Mouse (Mus musculus) liver, embryonic 15.5 days (tissue): ENCODE measurements around the gene Nrp1. TPM values are rescaled to one million over a fixed set of nuclear protein-coding genes. Genes with fewer than 3 reads are reported as not detected.

Source experiments
- ATAC-seq: fragments of 200-750 bp; cut with Nextera tagmentation; 2 replicates; pipeline ENCODE4 v1.8.0; 2017; ENCODE audit warnings: moderate number of reproducible peaks, mild to moderate bottlenecking, moderate library complexity; ENCODE audit not compliant: insufficient read depth
- H3K27ac ChIP-seq: fragments of 300-500 bp; sonication (generic); replicated peaks from 2 replicates; pipeline ENCODE4 v1.5.1; 2015; ENCODE audit warnings: mild to moderate bottlenecking, inconsistent platforms
- H3K27me3 ChIP-seq: fragments of 300-500 bp; sonication (generic); 2 replicates; pipeline ENCODE4 v1.6.1; 2015; ENCODE audit warnings: mild to moderate bottlenecking, inconsistent platforms
- H3K36me3 ChIP-seq: fragments of 300-500 bp; sonication (generic); replicated peaks from 2 replicates; pipeline ENCODE4 v1.6.1; 2015; ENCODE audit warnings: moderate library complexity, mild to moderate bottlenecking, inconsistent platforms
- H3K4me1 ChIP-seq: fragments of 300-500 bp; sonication (generic); replicated peaks from 2 replicates; pipeline ENCODE4 v1.6.1; 2015; ENCODE audit warnings: inconsistent platforms
- H3K4me2 ChIP-seq: fragments of 300-500 bp; sonication (generic); 2 replicates; pipeline ENCODE4 v1.6.1; 2015; ENCODE audit warnings: moderate library complexity, mild to moderate bottlenecking, inconsistent platforms
- H3K4me3 ChIP-seq: fragments of 300-500 bp; sonication (generic); replicated peaks from 2 replicates; pipeline ENCODE4 v1.5.1; 2015; ENCODE audit warnings: mild to moderate bottlenecking, inconsistent platforms
- H3K9ac ChIP-seq: fragments of 300-500 bp; sonication (generic); 2 replicates; pipeline ENCODE4 v1.6.1; 2015; ENCODE audit warnings: moderate library complexity, mild to moderate bottlenecking, inconsistent platforms
- H3K9me3 ChIP-seq: fragments of 300-500 bp; sonication (generic); replicated peaks from 2 replicates; pipeline ENCODE4 v1.6.1; 2016; ENCODE audit warnings: inconsistent platforms
- WGBS: fragments of 180-500 bp; shearing (Covaris S2); methylation state at CpG from one replicate; pipeline ENCODE4 v1.1.7; 2015; ENCODE audit warnings: mixed read lengths; ENCODE audit not compliant: insufficient replicate concordance; 5-methylcytosine and 5-hydroxymethylcytosine counted together
- microRNA counts: library from miRNA; unstranded; fragments of <30 nt; microRNA quantifications from one replicate; lab custom pipeline; 2016
- microRNA-seq: library from miRNA; unstranded; fragments of <30 nt; microRNA quantifications from one replicate; pipeline ENCODE4, GENCODE M21; 2016
- polyA plus RNA-seq: library from polyadenylated mRNA; unstranded; fragments of >200 nt; fragmentation: Nextera tagmentation; extraction: Ambion mirVana; gene quantifications from 2 replicates; pipeline ENCODE4 v1.2.1, GENCODE M21; 2015

The Nrp1 gene
- polyA plus RNA-seq, 1 experiment from 2014 or later, result 11.2 TPM

DNA sequence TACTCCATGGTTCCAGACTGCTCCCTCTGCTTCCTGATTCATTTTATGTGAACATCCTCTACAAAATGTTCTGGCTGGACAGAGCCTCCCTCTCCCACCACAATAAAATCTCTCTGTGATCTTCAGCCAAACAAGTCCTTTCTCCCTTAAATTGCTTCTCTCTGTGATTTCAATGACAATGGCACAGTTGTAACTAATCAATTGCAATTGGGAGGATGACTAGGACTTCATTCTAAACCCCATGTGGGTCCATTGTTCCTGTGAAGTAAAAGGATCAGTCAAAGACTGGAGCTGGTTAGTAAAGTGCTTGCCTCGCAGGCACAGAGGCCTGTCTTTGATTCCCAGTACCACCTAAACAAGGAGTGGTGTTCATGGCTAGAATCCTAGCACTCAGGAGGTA is 180.0 kb downstream of the Nrp1 start:
- no peak for ATAC-seq
- H3K9me3 ChIP-seq, result no peaks in the 10 kb centered on the region
- H3K4me2 ChIP-seq, result no peak overlapping the region
- H3K36me3 ChIP-seq, result no peaks in the 10 kb centered on the region
- no peaks in the 10 kb centered on the region for H3K4me1 ChIP-seq
- H3K27ac ChIP-seq, result no peak overlapping the region
- H3K9ac ChIP-seq, result no peak overlapping the region
- H3K4me3 ChIP-seq, result no peak overlapping the region
- 48% methylated on average over 1 of the region's 1 CpGs for WGBS
- H3K27me3 ChIP-seq, result no peaks in the 10 kb centered on the region

DNA sequence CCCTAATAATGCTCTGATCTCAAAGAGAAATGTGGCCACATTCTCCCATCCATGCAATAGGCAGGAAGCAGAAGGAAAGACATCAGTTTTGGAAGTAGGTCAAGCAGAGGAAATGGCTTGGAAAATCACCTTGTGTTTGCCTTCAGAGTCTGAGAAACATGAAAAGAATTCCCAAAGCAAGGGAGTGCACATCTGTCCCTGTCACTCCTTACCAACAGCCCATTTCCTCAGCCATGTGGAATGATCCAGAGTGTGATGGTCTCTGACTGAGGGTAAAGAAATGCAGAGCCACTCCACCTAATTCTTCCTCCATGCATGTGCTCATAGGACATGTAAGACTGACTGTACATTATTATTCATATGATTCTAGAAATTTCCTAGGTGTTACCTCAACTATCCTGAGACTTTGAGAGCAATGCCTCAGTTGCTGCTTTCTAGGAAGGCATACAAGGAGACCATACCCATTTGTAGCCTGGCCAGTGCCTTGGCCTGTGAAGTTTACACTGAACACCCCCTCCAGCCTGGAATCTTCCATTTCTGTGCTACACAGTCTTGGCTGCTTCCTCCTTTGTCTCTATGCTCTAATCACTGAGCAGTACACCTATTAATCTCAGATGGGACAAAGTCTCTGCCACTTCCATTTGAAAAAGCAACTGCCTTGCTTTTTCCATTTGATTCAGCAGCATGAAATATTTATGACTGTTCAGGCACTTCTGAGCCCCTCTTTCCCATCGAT is 183.1 kb downstream of the Nrp1 start:
- Histone ChIP-seq H3K4me3 (no peak overlapping the region), H3K27me3 (no peaks in the 10 kb centered on the region), H3K27ac (no peak overlapping the region), H3K9me3 (no peaks in the 10 kb centered on the region), H3K36me3 (no peaks in the 10 kb centered on the region), H3K9ac (no peak overlapping the region), H3K4me2 (no peak overlapping the region), H3K4me1 (no peaks in the 10 kb centered on the region)
- no peak for ATAC-seq
- WGBS, result 27% methylated on average over 1 of the region's 1 CpGs

DNA sequence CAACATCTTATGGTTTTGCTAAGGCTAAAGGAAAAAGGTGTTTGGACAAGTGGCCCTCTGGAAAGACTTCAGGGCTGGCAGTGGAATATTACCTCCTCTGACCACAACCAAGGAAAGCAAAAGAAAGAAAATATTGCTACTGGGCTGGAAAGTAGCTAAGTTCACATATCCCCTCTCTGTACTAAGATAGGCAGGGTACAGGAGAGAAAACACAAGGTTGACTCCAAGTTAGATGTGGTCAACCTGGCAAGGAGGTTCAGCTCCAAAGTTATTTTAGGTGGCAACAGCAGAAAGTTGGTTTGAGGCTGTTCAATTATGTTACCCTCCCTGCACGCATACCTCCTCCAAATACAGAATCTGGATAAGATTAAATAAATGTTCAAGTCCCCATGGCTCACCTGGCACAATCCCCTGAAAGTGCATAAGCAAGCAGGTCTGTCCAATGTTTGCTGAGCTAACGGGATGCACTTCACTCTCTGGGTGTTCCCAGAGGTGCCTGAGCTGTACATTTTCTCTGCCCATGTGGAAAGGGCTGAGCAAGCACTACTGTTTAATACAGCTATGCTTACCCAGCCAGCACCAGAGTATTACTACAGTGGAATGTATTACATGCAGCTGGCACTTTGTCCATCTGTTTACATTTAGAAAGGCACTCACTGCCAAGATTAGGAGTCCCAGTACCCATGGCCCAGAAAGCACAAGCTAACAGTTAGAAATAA is 185.9 kb downstream of the Nrp1 start:
- H3K4me2 ChIP-seq, result no peak overlapping the region
- WGBS, result 61% methylated on average over 2 of the region's 2 CpGs
- H3K4me1 ChIP-seq, result no peaks in the 10 kb centered on the region
- H3K36me3 ChIP-seq, result no peaks in the 10 kb centered on the region
- H3K27ac ChIP-seq, result no peak overlapping the region
- no peak overlapping the region for H3K9ac ChIP-seq
- no peak overlapping the region for H3K4me3 ChIP-seq
- H3K27me3 ChIP-seq, result no peaks in the 10 kb centered on the region
- ATAC-seq, result no peak
- no peaks in the 10 kb centered on the region for H3K9me3 ChIP-seq

DNA sequence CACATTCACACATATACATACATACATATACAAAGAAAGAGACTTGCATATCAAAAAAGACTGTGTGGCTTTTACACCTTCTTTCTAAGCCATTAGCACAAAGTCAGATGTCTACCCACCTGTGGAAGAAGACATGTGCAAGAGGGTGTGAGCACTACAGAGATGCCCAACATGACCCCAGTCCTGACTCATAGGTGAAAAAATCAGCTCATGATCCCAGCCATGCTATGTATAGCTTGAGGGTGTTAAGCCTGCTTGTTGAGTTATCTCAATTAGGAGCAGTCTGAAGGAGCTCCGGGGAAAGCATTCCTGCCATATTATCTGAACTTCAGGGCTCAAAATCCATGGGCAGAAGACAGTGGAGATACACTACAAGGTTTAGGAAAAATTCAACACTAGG is 187.9 kb downstream of the Nrp1 start:
- no peak overlapping the region for H3K27ac ChIP-seq
- no peak overlapping the region for H3K9ac ChIP-seq
- H3K4me2 ChIP-seq, result no peak overlapping the region
- H3K4me3 ChIP-seq, result no peak overlapping the region
- no peaks in the 10 kb centered on the region for H3K4me1 ChIP-seq
- no peaks in the 10 kb centered on the region for H3K36me3 ChIP-seq
- no peak for ATAC-seq
- no peaks in the 10 kb centered on the region for H3K27me3 ChIP-seq
- no peaks in the 10 kb centered on the region for H3K9me3 ChIP-seq
- 62% methylated on average over 1 of the region's 1 CpGs for WGBS

DNA sequence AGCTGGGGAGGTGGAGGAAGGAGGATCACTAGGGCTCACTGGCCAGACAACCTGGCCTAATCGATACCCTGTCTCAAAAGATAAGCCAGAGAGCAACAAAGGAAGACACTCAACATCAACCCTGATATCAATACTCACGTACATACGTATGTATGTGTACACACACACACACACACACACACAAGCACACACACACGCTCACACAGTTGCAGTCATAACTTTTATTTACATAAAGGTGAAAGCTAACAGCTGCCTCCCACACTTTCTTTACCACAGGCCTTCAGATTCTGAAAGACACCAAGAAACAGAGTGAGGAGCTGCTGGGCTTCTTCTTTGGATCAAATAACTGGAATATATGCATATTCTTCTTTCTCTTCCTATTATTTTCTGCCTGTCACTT is 189.0 kb downstream of the Nrp1 start:
- no peak for ATAC-seq
- Histone ChIP-seq H3K27me3 (no peaks in the 10 kb centered on the region), H3K4me3 (no peak overlapping the region), H3K27ac (no peak overlapping the region), H3K4me1 (no peaks in the 10 kb centered on the region), H3K36me3 (no peaks in the 10 kb centered on the region), H3K4me2 (no peak overlapping the region), H3K9me3 (no peaks in the 10 kb centered on the region), H3K9ac (no peak overlapping the region)
- WGBS, result 57% methylated on average over 4 of the region's 4 CpGs

DNA sequence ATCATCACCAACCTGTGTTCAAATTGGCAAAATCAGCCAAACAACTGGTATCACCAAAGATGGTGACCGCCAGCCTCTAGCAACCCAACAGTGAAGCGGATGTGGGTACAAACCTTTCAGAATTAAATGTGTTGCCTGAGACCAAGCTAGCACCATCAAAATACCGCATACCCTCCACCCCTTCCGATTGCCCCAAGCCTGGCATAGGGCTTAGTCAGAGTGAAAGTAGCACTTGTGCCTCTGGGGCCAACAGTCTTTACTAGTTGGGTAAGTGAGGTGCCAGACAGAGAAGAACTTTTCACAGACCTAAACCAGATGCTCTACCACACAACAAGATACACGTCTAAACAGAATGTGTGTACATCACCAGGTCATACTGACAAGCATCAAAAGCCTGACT is 191.3 kb downstream of the Nrp1 start:
- H3K9ac ChIP-seq, result no peak overlapping the region
- no peaks in the 10 kb centered on the region for H3K36me3 ChIP-seq
- 67% methylated on average over 5 of the region's 5 CpGs for WGBS
- no peak overlapping the region for H3K4me3 ChIP-seq
- H3K27me3 ChIP-seq, result no peaks in the 10 kb centered on the region
- no peaks in the 10 kb centered on the region for H3K4me1 ChIP-seq
- no peak overlapping the region for H3K4me2 ChIP-seq
- H3K9me3 ChIP-seq, result no peaks in the 10 kb centered on the region
- no peak for ATAC-seq
- H3K27ac ChIP-seq, result no peak overlapping the region

DNA sequence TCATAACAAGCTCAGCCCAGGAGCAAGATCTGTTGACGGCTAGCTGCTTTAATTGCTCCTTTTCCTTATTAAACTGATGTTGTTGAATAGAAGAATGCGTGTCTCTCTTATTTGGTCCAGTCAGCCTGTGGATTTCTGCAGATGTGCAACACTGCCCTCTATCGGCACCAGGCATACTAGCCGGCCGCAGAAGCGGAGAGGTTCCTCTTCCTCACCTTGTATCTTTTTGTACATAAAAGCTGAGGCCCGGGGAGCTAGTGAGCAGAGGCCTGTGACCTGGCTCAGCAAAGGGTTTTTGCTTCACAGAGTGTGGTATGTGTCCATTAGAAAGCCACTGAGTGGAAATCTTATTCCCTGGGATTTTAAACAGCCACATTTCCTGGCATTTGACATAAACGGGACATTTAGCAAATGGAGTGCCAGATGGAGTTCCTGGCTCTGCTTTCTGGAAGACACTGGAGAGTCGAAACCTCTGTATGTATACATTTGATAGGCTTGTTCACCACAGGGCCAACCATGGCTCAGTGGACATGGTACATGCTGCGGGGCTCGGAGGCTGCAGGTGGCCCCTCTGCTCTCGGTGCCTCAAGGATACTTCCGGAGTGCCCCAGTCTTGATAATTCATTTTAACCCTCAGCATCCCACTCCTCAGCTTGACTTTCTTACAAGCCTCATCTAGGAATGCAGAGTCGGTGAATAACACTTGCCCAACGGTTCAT is 193.2 kb downstream of the Nrp1 start:
- Histone ChIP-seq H3K4me3 (no peak overlapping the region), H3K36me3 (no peaks in the 10 kb centered on the region), H3K9ac (no peak overlapping the region), H3K4me1 (no peaks in the 10 kb centered on the region), H3K9me3 (no peaks in the 10 kb centered on the region), H3K27ac (no peak overlapping the region), H3K27me3 (no peaks in the 10 kb centered on the region), H3K4me2 (no peak overlapping the region)
- WGBS, result 41% methylated on average over 15 of the region's 15 CpGs
- ATAC-seq, result no peak

MicroRNAs encoded within 50 kb of the gene (microRNA counts, 519-probe panel; counts per million panel counts)
- microRNA mmu-miR-1903 (lab: Ali Mortazavi, UCI), result not detected

Small RNA genes lying within 50 kb of the gene (microRNA-seq; reads per million reads assigned to microRNA genes)
- gene Mir1903, result not detected
